Mouse (Mus musculus) heart, embryonic 15.5 days (tissue): ENCODE measurements around the gene Psma2. TPM values are rescaled to one million over a fixed set of nuclear protein-coding genes. Genes with fewer than 3 reads are reported as not detected.

Experiments used
- ATAC-seq: fragments of 200-750 bp; cut with Nextera tagmentation; replicated peaks from 2 replicates; pipeline ENCODE4 v1.8.0; 2017; ENCODE audit warnings: low read depth, moderate TSS enrichment; ENCODE audit not compliant: insufficient number of reproducible peaks, insufficient read depth, low FRiP score
- H3K27ac ChIP-seq: fragments of 300-500 bp; sonication (generic); 2 replicates; pipeline ENCODE4 v1.5.1; 2015; ENCODE audit warnings: mild to moderate bottlenecking, inconsistent platforms
- H3K27me3 ChIP-seq: fragments of 300-500 bp; sonication (generic); 2 replicates; pipeline ENCODE4 v1.6.1; 2015; ENCODE audit warnings: inconsistent platforms
- H3K36me3 ChIP-seq: fragments of 300-500 bp; sonication (generic); 2 replicates; pipeline ENCODE4 v1.6.1; 2015; ENCODE audit warnings: mild to moderate bottlenecking, inconsistent platforms
- H3K4me1 ChIP-seq: fragments of 300-500 bp; sonication (generic); replicated peaks from 2 replicates; pipeline ENCODE4 v1.6.1; 2015; ENCODE audit warnings: inconsistent platforms
- H3K4me2 ChIP-seq: fragments of 300-500 bp; sonication (generic); 2 replicates; pipeline ENCODE4 v1.6.1; 2015; ENCODE audit warnings: inconsistent platforms, mild to moderate bottlenecking, moderate library complexity
- H3K4me3 ChIP-seq: fragments of 300-500 bp; sonication (generic); 2 replicates; pipeline ENCODE4 v1.5.1; 2015; ENCODE audit warnings: mild to moderate bottlenecking, inconsistent platforms
- H3K9ac ChIP-seq: fragments of 300-500 bp; sonication (generic); 2 replicates; pipeline ENCODE4 v1.6.1; 2015; ENCODE audit warnings: mild to moderate bottlenecking, inconsistent platforms
- H3K9me3 ChIP-seq: fragments of 300-500 bp; sonication (generic); replicated peaks from 2 replicates; pipeline ENCODE4 v1.6.1; 2016; ENCODE audit warnings: inconsistent platforms
- WGBS: fragments of 180-500 bp; shearing (Covaris S2); methylation state at CpG from one replicate; pipeline ENCODE4 v1.1.7; 2015; ENCODE audit warnings: mixed read lengths; 5-methylcytosine and 5-hydroxymethylcytosine counted together
- polyA plus RNA-seq: library from polyadenylated mRNA; unstranded; fragments of >200 nt; fragmentation: Nextera tagmentation; extraction: Ambion mirVana; gene quantifications from 2 replicates; pipeline ENCODE4 v1.2.1, GENCODE M21; 2015

The Psma2 gene
- 126 and 141 TPM in 2 replicates for polyA plus RNA-seq

DNA sequence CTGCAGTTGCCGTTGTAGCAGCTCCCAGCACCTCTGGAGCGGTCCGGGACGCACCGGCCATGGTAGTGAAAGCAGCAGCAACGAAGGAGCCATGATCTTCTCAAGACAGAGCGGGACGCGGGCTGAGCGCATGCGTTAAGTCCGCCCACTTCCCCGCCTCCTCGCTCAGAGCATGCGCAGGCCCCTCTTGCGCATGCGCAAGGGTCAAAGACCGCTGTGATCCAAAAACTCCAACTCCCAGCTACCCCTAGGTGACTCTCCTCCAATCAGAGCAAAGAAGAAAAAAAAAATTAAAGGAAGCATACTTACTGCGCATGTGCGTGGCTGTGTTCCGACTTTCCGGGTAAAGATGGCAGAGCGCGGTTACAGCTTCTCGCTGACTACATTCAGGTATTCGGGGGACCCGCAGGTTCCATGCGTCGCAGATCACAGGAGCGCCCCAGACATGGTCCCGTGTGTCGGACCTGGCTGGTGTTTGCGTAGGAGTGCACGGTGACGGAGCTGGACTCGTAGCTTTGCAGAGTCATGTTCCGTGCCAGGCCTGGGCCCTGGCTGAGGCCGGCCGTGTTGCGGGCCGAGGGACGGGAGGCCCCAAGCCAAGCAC, at the start of gene Psma2, which contains the start of gene Mrpl32:
Gene Psma2, plus strand, starts transcription at position 315 of the 604 bp plus-strand sequence.
Gene Mrpl32, minus strand, starts transcription at position 240 of the 604 bp plus-strand sequence.
- Histone ChIP-seq H3K36me3 (peaks cover 23% of the 10 kb centered on the region), H3K4me1 (peaks cover 13% of the 10 kb centered on the region), H3K9ac (peak within 1 kb of the TSS; percentile 94), H3K27ac (peak within 1 kb of the TSS; percentile 64), H3K9me3 (no peaks in the 10 kb centered on the region), H3K4me3 (peak within 1 kb of the TSS; percentile 98), H3K27me3 (no peaks in the 10 kb centered on the region), H3K4me2 (peak within 1 kb of the TSS; percentile 71)
- ATAC-seq, result peak; percentile 100
- WGBS, result under 1% methylated on average over 42 of the region's 42 CpGs

GRCm38 (mm10) chr13:14574128-14574527, 38.9 kb upstream of the Psma2 start:
- no peak overlapping the region for H3K4me2 ChIP-seq

DNA sequence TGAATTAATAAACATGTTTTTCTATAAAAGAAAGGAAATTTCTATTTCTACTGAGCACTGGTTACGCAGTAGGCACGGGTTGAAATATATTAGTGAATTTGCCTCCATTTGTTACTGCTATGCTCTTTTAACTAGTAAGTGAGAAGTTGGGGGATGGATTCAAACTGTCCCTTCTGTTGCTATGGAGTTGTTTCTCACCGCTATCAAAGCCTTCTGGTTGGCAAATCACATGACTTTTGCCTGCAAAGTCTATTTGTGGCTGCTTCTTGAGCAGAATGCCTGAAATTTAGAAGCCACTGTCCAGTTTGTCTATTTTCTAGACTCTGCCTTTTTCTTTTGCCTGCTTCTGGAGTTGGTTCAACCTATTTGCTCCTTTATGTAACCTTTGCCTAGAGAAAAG, 32.6 kb upstream of the Psma2 start:
- no peak for ATAC-seq
- WGBS, result 62% methylated on average over 3 of the region's 3 CpGs
- H3K4me3 ChIP-seq, result no peak overlapping the region
- H3K9ac ChIP-seq, result no peak overlapping the region
- no peaks in the 10 kb centered on the region for H3K4me1 ChIP-seq
- no peak overlapping the region for H3K4me2 ChIP-seq
- H3K27me3 ChIP-seq, result no peaks in the 10 kb centered on the region
- H3K27ac ChIP-seq, result no peak overlapping the region
- H3K36me3 ChIP-seq, result no peaks in the 10 kb centered on the region
- no peaks in the 10 kb centered on the region for H3K9me3 ChIP-seq

More at GRCm38 (mm10) chr13:14574128-14574527, 38.9 kb upstream of the Psma2 start:
- Histone ChIP-seq H3K4me3 (no peak overlapping the region), H3K36me3 (no peaks in the 10 kb centered on the region), H3K4me1 (no peaks in the 10 kb centered on the region), H3K27me3 (no peaks in the 10 kb centered on the region), H3K9ac (no peak overlapping the region), H3K9me3 (no peaks in the 10 kb centered on the region), H3K27ac (no peak overlapping the region)
- ATAC-seq, result no peak

DNA sequence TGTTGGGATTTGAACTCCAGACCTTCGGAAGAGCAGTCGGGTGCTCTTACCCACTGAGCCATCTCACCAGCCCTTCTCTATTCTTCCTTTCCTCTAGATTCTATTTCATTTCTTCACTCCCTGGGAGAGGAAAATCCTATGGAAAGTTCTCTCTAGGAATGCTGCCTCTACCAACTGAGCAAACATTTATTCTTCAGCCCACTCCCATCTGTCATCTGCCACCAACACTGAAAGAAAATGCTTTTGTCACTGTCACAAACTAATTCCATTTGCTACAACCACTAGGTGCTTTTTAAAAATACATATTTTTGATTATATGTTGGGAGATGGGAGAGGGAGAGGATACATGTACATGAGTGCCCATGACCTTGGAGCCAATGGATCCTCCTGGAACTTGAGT, 10.3 kb upstream of the Psma2 start:
- 91% methylated on average over 2 of the region's 2 CpGs for WGBS
- H3K9ac ChIP-seq, result no peak overlapping the region

DNA sequence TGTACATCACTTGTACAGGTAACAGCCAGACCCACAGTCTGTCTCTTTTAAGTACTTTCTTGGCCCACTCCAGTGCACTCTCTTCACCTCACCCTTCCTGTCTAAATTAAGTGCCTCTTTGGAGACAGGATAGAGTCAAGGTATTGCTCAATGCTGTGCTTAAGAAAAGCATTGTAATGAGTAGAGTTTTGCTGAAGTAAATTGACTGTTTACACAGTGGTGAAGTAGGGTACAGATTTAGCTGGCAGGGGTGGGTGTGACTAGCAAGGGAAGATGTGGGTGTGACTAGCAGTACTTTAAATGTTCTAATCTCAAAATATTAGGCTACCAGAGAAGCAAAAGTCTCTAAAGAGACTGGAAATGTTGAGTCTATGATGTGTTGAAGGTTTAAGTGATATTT, 5.4 kb upstream of the Psma2 start:
- Histone ChIP-seq H3K27me3 (no peaks in the 10 kb centered on the region), H3K4me1 (peaks cover 8% of the 10 kb centered on the region), H3K4me2 (no peak overlapping the region), H3K9me3 (no peaks in the 10 kb centered on the region), H3K4me3 (no peak overlapping the region), H3K27ac (no peak overlapping the region), H3K9ac (no peak overlapping the region), H3K36me3 (peaks cover 9% of the 10 kb centered on the region)
- ATAC-seq, result no peak

More for the DNA sequence above, 10.3 kb upstream of the Psma2 start:
- ATAC-seq, result no peak
- Histone ChIP-seq H3K9me3 (no peaks in the 10 kb centered on the region), H3K27me3 (no peaks in the 10 kb centered on the region), H3K4me3 (no peak overlapping the region), H3K4me1 (no peaks in the 10 kb centered on the region), H3K36me3 (no peaks in the 10 kb centered on the region), H3K4me2 (no peak overlapping the region), H3K27ac (no peak overlapping the region)

DNA sequence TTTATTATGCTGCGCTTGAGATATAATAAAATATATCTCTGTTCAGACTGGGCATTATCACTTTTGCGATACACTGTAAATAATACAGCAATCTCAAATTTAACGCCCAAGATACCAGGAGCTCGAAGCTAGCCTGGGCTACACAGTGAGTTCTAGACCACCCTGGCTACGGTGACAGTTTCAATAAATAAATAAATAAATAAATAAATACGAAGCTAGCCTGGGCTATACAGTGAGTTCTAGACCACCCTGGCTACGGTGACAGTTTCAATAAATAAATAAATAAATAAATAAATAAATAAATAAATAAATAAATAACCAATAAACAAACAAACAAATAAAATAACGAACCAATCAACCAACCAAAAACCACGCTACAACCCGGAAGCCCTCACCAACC, 577 bp upstream of the Psma2 start:
- Histone ChIP-seq H3K4me1 (peaks cover 13% of the 10 kb centered on the region), H3K4me3 (peak overlapping the region; percentile 98), H3K27me3 (no peaks in the 10 kb centered on the region), H3K27ac (peak overlapping the region; percentile 64), H3K36me3 (peaks cover 18% of the 10 kb centered on the region), H3K9me3 (no peaks in the 10 kb centered on the region), H3K9ac (peak overlapping the region; percentile 87), H3K4me2 (peak overlapping the region; percentile 66)
- WGBS, result 7% methylated on average over 10 of the region's 10 CpGs
- ATAC-seq, result peak; percentile 21; the same call in 1 of the 2 replicates

DNA sequence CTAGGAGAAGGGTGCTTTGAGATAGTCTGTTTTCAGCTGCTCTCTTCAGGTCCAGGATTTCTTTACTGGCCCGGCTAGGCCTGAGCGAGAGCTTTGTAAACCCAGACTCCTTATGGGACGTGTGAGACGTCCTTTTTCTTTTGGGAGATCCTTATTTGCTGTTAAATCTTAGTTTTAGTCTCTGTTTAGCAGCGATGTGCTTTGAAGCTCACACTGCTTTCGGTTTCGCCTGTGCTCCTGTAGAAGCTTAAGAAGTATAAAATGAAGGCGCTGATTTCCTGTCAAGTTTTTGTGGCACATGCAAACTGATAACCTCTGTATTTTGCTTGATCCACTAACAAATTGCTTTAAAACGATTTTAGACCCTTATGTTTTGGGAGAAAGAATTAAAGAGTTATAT, 513 bp downstream of the Psma2 start:
- H3K27me3 ChIP-seq, result no peaks in the 10 kb centered on the region
- peak overlapping the region; percentile 94 for H3K9ac ChIP-seq
- peak overlapping the region; percentile 71 for H3K4me2 ChIP-seq
- ATAC-seq, result no peak
- peaks cover 13% of the 10 kb centered on the region for H3K4me1 ChIP-seq
- no peaks in the 10 kb centered on the region for H3K9me3 ChIP-seq
- peak overlapping the region; percentile 98 for H3K4me3 ChIP-seq
- WGBS, result under 1% methylated on average over 9 of the region's 9 CpGs
- peak overlapping the region; percentile 61 for H3K27ac ChIP-seq
- peaks cover 26% of the 10 kb centered on the region for H3K36me3 ChIP-seq

GRCm38 (mm10) chr13:14618724-14619123, 5.7 kb downstream of the Psma2 start:
- Histone ChIP-seq H3K4me2 (no peak overlapping the region), H3K4me3 (no peak overlapping the region), H3K27me3 (no peaks in the 10 kb centered on the region), H3K27ac (no peak overlapping the region), H3K4me1 (peaks cover 5% of the 10 kb centered on the region; the same call in 1 of the 2 replicates), H3K36me3 (peaks cover 51% of the 10 kb centered on the region), H3K9ac (no peak overlapping the region), H3K9me3 (no peaks in the 10 kb centered on the region)
- WGBS, result 37% methylated on average over 2 of the region's 2 CpGs
- no peak for ATAC-seq

DNA sequence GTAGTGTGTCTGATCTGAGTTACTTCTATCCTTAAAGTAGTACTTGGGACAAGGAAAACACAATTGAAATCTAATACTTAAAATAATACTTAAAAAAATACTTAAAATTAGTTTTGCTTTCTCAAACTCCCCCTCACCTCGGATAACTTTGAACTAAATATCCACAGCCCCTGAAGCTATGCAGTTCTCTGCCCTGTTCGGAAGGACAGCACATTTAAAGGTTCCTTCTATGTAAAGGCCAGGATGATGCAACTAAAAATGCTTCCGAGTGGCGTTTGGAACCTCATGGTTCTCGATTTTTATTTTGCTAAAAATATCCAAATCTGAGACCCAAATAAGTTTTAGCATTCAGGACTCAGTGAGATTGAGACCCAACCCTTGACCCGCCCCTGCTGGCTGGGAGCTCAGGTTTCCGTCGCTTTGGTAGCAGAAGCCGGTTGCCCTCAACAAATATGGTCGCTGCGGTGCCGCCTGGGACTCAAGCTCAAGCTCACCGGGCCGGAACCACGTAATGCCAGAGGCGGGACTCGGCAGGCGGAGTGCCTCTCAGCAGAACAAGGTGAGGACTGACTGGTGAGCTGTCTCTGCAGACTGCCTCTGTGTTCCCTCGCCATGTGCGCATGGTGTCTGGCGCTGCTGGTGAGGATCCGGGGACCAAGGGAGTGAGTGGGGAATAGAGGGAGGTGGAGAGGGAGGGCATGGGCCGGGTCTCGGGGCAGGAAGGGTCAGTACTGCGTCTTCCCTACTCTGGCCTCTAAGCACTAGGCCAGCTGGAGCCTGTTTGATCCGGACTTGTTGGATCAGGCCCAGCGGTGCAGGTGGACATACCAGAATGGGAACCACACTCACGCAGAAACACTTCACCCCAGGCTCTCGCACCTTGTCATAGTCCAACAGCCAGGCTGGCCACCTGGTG, 16.9 kb downstream of the Psma2 start, which contains the start of gene AW209491:
Gene AW209491, plus strand, starts transcription at position 429 of the 916 bp plus-strand sequence.
- H3K4me2 ChIP-seq, result peak within 1 kb of the TSS; percentile 77
- peak within 1 kb of the TSS; percentile 69 for H3K27ac ChIP-seq
- WGBS, result 1% methylated on average over 29 of the region's 29 CpGs
- H3K4me1 ChIP-seq, result peaks cover 7% of the 10 kb centered on the region
- peak; percentile 97 for ATAC-seq
- H3K36me3 ChIP-seq, result peaks cover 29% of the 10 kb centered on the region
- H3K9me3 ChIP-seq, result no peaks in the 10 kb centered on the region
- no peaks in the 10 kb centered on the region for H3K27me3 ChIP-seq
- H3K4me3 ChIP-seq, result peak within 1 kb of the TSS; percentile 62
- peak within 1 kb of the TSS; percentile 63 for H3K9ac ChIP-seq

DNA sequence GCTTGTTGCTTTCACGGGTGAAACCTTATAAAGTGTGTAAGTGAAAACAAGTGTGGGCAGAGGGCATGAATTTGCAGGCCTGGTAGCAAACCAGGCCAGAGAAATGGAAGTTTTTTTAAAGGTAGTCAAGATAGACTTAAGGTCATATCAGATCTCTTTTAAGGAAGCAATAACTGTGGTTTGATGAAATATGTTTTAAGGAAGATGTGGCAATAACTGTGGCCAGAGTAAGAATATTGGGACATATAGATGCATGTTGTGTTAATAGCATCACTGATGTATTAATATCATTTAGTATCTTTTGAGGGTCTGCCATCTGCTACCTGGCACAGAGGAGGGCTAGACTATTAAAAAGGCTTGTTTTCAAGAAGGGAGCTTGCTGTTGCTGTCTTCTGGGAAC, 27.0 kb downstream of the Psma2 start:
- H3K4me3 ChIP-seq, result no peak overlapping the region
- no peak for ATAC-seq
- H3K9me3 ChIP-seq, result no peaks in the 10 kb centered on the region
- 57% methylated on average over 1 of the region's 1 CpGs for WGBS
- no peaks in the 10 kb centered on the region for H3K27me3 ChIP-seq
- no peaks in the 10 kb centered on the region for H3K4me1 ChIP-seq
- H3K9ac ChIP-seq, result no peak overlapping the region
- no peak overlapping the region for H3K27ac ChIP-seq
- peaks cover 20% of the 10 kb centered on the region for H3K36me3 ChIP-seq
- H3K4me2 ChIP-seq, result no peak overlapping the region

GRCm38 (mm10) chr13:14649301-14649700, 36.3 kb downstream of the Psma2 start:
- 28% methylated on average over 1 of the region's 1 CpGs for WGBS
- no peak overlapping the region for H3K4me3 ChIP-seq

More at GRCm38 (mm10) chr13:14649301-14649700, 36.3 kb downstream of the Psma2 start:
- H3K4me2 ChIP-seq, result no peak overlapping the region
- no peak overlapping the region for H3K9ac ChIP-seq
- H3K36me3 ChIP-seq, result no peaks in the 10 kb centered on the region
- H3K4me1 ChIP-seq, result no peaks in the 10 kb centered on the region
- H3K9me3 ChIP-seq, result no peaks in the 10 kb centered on the region
- no peak for ATAC-seq
- no peak overlapping the region for H3K27ac ChIP-seq
- no peaks in the 10 kb centered on the region for H3K27me3 ChIP-seq
